Mouse (Mus musculus) midbrain, embryonic 11.5 days (tissue): Measurements from ENCODE around the gene Ppm1j. TPM values are rescaled to one million over a fixed set of nuclear protein-coding genes. Genes with fewer than 3 reads are reported as not detected.
"Not testable (repeated sequence)": the region's sequence is repeated elsewhere in the genome, so short reads cannot be mapped to it uniquely, and the experiment has no call there.

Experiments
- ATAC-seq: fragments of 200-750 bp; cut with Nextera tagmentation; 2 replicates; pipeline ENCODE4 v1.8.0; 2017; ENCODE audit warnings: moderate TSS enrichment, moderate library complexity; ENCODE audit not compliant: low FRiP score
- DNase-seq: peaks from one replicate; pipeline ENCODE4 v3.0.0; 2015; ENCODE audit warnings: low spot score; ENCODE audit errors: missing footprints
- H3K27ac ChIP-seq: fragments of 300-500 bp; sonication (generic); 2 replicates; pipeline ENCODE4 v1.5.1; 2014; ENCODE audit warnings: low read depth, low read length
- H3K27me3 ChIP-seq: fragments of 300-500 bp; sonication (generic); 2 replicates; pipeline ENCODE4 v1.6.1; 2014; ENCODE audit warnings: mild to moderate bottlenecking, low read length, moderate library complexity, mixed read lengths; ENCODE audit not compliant: control insufficient read depth, insufficient read depth
- H3K36me3 ChIP-seq: fragments of 300-500 bp; sonication (generic); 2 replicates; pipeline ENCODE4 v1.6.1; 2014; ENCODE audit warnings: mild to moderate bottlenecking, low read length, moderate library complexity, mixed read lengths; ENCODE audit not compliant: control insufficient read depth, insufficient read depth
- H3K4me1 ChIP-seq: fragments of 300-500 bp; sonication (generic); 2 replicates; pipeline ENCODE4 v1.6.1; 2014; ENCODE audit warnings: low read length; ENCODE audit not compliant: control insufficient read depth, insufficient read depth
- H3K4me2 ChIP-seq: fragments of 300-500 bp; sonication (generic); 2 replicates; pipeline ENCODE4 v1.6.1; 2014; ENCODE audit warnings: mild to moderate bottlenecking, moderate library complexity
- H3K4me3 ChIP-seq: fragments of 300-500 bp; sonication (generic); 2 replicates; pipeline ENCODE4 v1.5.1; 2014; ENCODE audit warnings: low read depth, low read length
- H3K9ac ChIP-seq: fragments of 300-500 bp; sonication (generic); 2 replicates; pipeline ENCODE4 v1.6.1; 2014; ENCODE audit warnings: low read length
- H3K9me3 ChIP-seq: fragments of 300-500 bp; sonication (generic); 2 replicates; pipeline ENCODE4 v1.6.1; 2016; ENCODE audit warnings: low read length; ENCODE audit not compliant: control insufficient read depth
- WGBS: fragments of 180-500 bp; shearing (Covaris S2); extraction: QIAGEN DNeasy Blood & Tissue Kit; methylation state at CpG from one replicate; pipeline ENCODE4 v1.1.7; 2014; 5-methylcytosine and 5-hydroxymethylcytosine counted together
- polyA plus RNA-seq: library from polyadenylated mRNA; unstranded; fragments of >200 nt; fragmentation: Nextera tagmentation; extraction: Ambion mirVana; gene quantifications from 2 replicates; pipeline ENCODE4 v1.2.1, GENCODE M21; 2014

Ppm1j gene
- 0.44 and 0.97 TPM in 2 replicates for polyA plus RNA-seq

GRCm38 (mm10) chr3:104780561-104781420 lies at the start of gene Ppm1j:
Gene Ppm1j, plus strand, starts transcription at chr3:104781056.
- WGBS = under 1% methylated on average over 55 of the region's 56 CpGs
- ATAC-seq = peak; percentile 80
- Histone ChIP-seq H3K9me3 (no peaks in the 10 kb centered on the region), H3K9ac (peak within 1 kb of the TSS; percentile 46), H3K4me3 (peak within 1 kb of the TSS; percentile 38), H3K27ac (no peak within 1 kb of the TSS), H3K36me3 (no peaks in the 10 kb centered on the region), H3K27me3 (peaks cover 88% of the 10 kb centered on the region), H3K4me1 (peaks cover 20% of the 10 kb centered on the region), H3K4me2 (peak within 1 kb of the TSS; percentile 78)
- peak; percentile 94 for DNase-seq

GRCm38 (mm10) chr3:104732907-104733306 lies 47.9 kb upstream of the Ppm1j start:
- Histone ChIP-seq H3K4me3 (no peak overlapping the region), H3K4me2 (no peak overlapping the region), H3K36me3 (no peaks in the 10 kb centered on the region), H3K27me3 (no peaks in the 10 kb centered on the region), H3K4me1 (no peaks in the 10 kb centered on the region), H3K9ac (no peak overlapping the region), H3K9me3 (no peaks in the 10 kb centered on the region), H3K27ac (no peak overlapping the region)
- 51% methylated on average over 3 of the region's 3 CpGs for WGBS
- ATAC-seq (no peak), DNase-seq (no peak)

- no peak overlapping the region for H3K4me3 ChIP-seq
- no peaks in the 10 kb centered on the region for H3K9me3 ChIP-seq
- WGBS = 65% methylated on average over 7 of the region's 7 CpGs
- DNase-seq = no peak
- H3K9ac ChIP-seq = no peak overlapping the region
- no peak overlapping the region for H3K27ac ChIP-seq
- H3K4me1 ChIP-seq = no peaks in the 10 kb centered on the region
- H3K4me2 ChIP-seq = no peak overlapping the region
- no peak for ATAC-seq
- H3K36me3 ChIP-seq = no peaks in the 10 kb centered on the region
- H3K27me3 ChIP-seq = no peaks in the 10 kb centered on the region
These were observed 46.2 kb upstream of the Ppm1j start for GRCm38 (mm10) chr3:104734654-104735053.

GRCm38 (mm10) chr3:104741954-104742353 lies 38.9 kb upstream of the Ppm1j start:
- Histone ChIP-seq H3K9me3 (no peaks in the 10 kb centered on the region), H3K27me3 (no peaks in the 10 kb centered on the region), H3K9ac (no peak overlapping the region), H3K4me2 (no peak overlapping the region), H3K36me3 (no peaks in the 10 kb centered on the region), H3K4me1 (no peaks in the 10 kb centered on the region), H3K27ac (no peak overlapping the region), H3K4me3 (no peak overlapping the region)
- DNase-seq = no peak
- ATAC-seq = no peak
- WGBS = 87% methylated on average over 3 of the region's 3 CpGs

- Histone ChIP-seq H3K9ac (no peak overlapping the region), H3K9me3 (no peaks in the 10 kb centered on the region), H3K4me2 (no peak overlapping the region), H3K27ac (no peak overlapping the region), H3K4me3 (no peak overlapping the region), H3K27me3 (no peaks in the 10 kb centered on the region), H3K36me3 (no peaks in the 10 kb centered on the region), H3K4me1 (no peaks in the 10 kb centered on the region)
- DNase-seq (peak; percentile 49), ATAC-seq (no peak)
- 71% methylated on average over 1 of the region's 1 CpGs for WGBS
These were observed 37.7 kb upstream of the Ppm1j start for GRCm38 (mm10) chr3:104743161-104743560.

- ATAC-seq = no peak
- 78% methylated on average over 1 of the region's 1 CpGs for WGBS
These were observed 37.0 kb upstream of the Ppm1j start for GRCm38 (mm10) chr3:104743864-104744263.

GRCm38 (mm10) chr3:104752845-104753244 lies 28.0 kb upstream of the Ppm1j start:
- H3K4me3 ChIP-seq, H3K9me3 ChIP-seq, ATAC-seq, H3K4me2 ChIP-seq, H3K27me3 ChIP-seq, H3K9ac ChIP-seq, H3K36me3 ChIP-seq, H3K27ac ChIP-seq, H3K4me1 ChIP-seq: not testable (repeated sequence)
- peak; percentile 77 for DNase-seq
- 14% methylated on average over 19 of the region's 25 CpGs for WGBS

More at GRCm38 (mm10) chr3:104743864-104744263, 37.0 kb upstream of the Ppm1j start:
- Histone ChIP-seq H3K4me2 (no peak overlapping the region), H3K36me3 (no peaks in the 10 kb centered on the region), H3K4me1 (no peaks in the 10 kb centered on the region), H3K27ac (no peak overlapping the region), H3K27me3 (no peaks in the 10 kb centered on the region), H3K9me3 (no peaks in the 10 kb centered on the region), H3K9ac (no peak overlapping the region), H3K4me3 (no peak overlapping the region)
- DNase-seq = no peak

GRCm38 (mm10) chr3:104758406-104758805 lies 22.4 kb upstream of the Ppm1j start:
- ATAC-seq (peak; percentile 92), DNase-seq (peak; percentile 99)
- H3K9ac ChIP-seq = peak overlapping the region; percentile 46
- no peaks in the 10 kb centered on the region; the same call in 1 of the 2 replicates for H3K27me3 ChIP-seq
- H3K4me2 ChIP-seq = peak overlapping the region; percentile 49
- H3K36me3 ChIP-seq = no peaks in the 10 kb centered on the region
- no peaks in the 10 kb centered on the region for H3K4me1 ChIP-seq
- WGBS = 2% methylated on average over 27 of the region's 27 CpGs
- no peaks in the 10 kb centered on the region for H3K9me3 ChIP-seq
- H3K27ac ChIP-seq = no peak overlapping the region
- H3K4me3 ChIP-seq = peak overlapping the region; percentile 26

- DNase-seq (peak; percentile 83), ATAC-seq (peak; percentile 54; the same call in 1 of the 2 replicates)
- Histone ChIP-seq H3K4me1 (no peaks in the 10 kb centered on the region), H3K4me2 (peak overlapping the region; percentile 49), H3K36me3 (no peaks in the 10 kb centered on the region), H3K9me3 (no peaks in the 10 kb centered on the region), H3K27me3 (no peaks in the 10 kb centered on the region; the same call in 1 of the 2 replicates), H3K4me3 (peak overlapping the region; percentile 26), H3K9ac (peak overlapping the region; percentile 46), H3K27ac (no peak overlapping the region)
- WGBS = 10% methylated on average over 5 of the region's 5 CpGs
These were observed 22.0 kb upstream of the Ppm1j start for GRCm38 (mm10) chr3:104758869-104759268.
